Mouse (Mus musculus) CH12.LX (cell line): ENCODE measurements around the gene Prkar2a. TPM values are rescaled to one million over a fixed set of nuclear protein-coding genes. Genes with fewer than 3 reads are reported as not detected.

Experiments used
- DNase-seq: peaks from one replicate; pipeline ENCODE4 v3.0.0-alpha.2; 2013; ENCODE audit errors: extremely low read depth
- H3K27ac ChIP-seq: 2 replicates; pipeline ENCODE4 v1.5.1; 2012; ENCODE audit warnings: low read depth, mild to moderate bottlenecking, control low read depth, moderate library complexity; ENCODE audit not compliant: insufficient read depth
- H3K27me3 ChIP-seq: replicated peaks from 2 replicates; pipeline ENCODE3; 2012; ENCODE audit warnings: inconsistent platforms
- H3K36me3 ChIP-seq, 2 experiments: replicated peaks in 1 of 2; 2 replicates each; pipeline versions ENCODE3 to v1.6.1; 2012; ENCODE audit warnings: inconsistent platforms in 1 of 2, low read length in 1 of 2, mild to moderate bottlenecking in 1 of 2, mixed read lengths in 1 of 2, moderate library complexity in 1 of 2; ENCODE audit not compliant: control insufficient read depth in 1 of 2, insufficient read depth in 1 of 2
- H3K4me1 ChIP-seq, 2 experiments: 2 replicates each; pipeline ENCODE4 v1.6.1; 2012; ENCODE audit warnings: inconsistent platforms in 1 of 2, moderate library complexity in 1 of 2; ENCODE audit not compliant: insufficient read depth in 2 of 2, control insufficient read depth in 1 of 2
- H3K4me2 ChIP-seq: 2 replicates; pipeline ENCODE4 v1.6.1; 2012; ENCODE audit warnings: low read depth, mild to moderate bottlenecking, control low read depth; ENCODE audit not compliant: poor library complexity, insufficient read depth, severe bottlenecking
- H3K4me3 ChIP-seq, 3 experiments: fragments of 150-350 bp in 1 of 3; sonication (generic) in 1 of 3; replicated peaks in 1 of 3; 2 replicates each; pipeline versions ENCODE3 to v1.5.1; 2011 to 2012; ENCODE audit warnings: low read depth in 2 of 3, low read length in 2 of 3, mild to moderate bottlenecking in 2 of 3, moderate library complexity in 2 of 3, control low read depth in 1 of 3, improper control_type of control experiment in 1 of 3, inconsistent platforms in 1 of 3, mixed read lengths in 1 of 3; ENCODE audit not compliant: poor library complexity in 1 of 3
- H3K79me2 ChIP-seq: replicated peaks from 2 replicates; pipeline ENCODE4 v1.6.1; 2012; ENCODE audit warnings: mild to moderate bottlenecking, moderate library complexity; ENCODE audit not compliant: control insufficient read depth, poor library complexity, insufficient read depth, severe bottlenecking; ENCODE audit errors: extremely low read depth
- H3K9ac ChIP-seq: 2 replicates; pipeline ENCODE4 v1.6.1; 2012; ENCODE audit warnings: low read depth, mild to moderate bottlenecking, control low read depth, moderate library complexity; ENCODE audit not compliant: insufficient read depth
- H3K9me3 ChIP-seq: replicated peaks from 2 replicates; pipeline ENCODE3; 2012; ENCODE audit warnings: low read length, inconsistent platforms, mixed read lengths
- BHLHE40 ChIP-seq: IDR thresholded peaks from 2 replicates; pipeline ENCODE4 v1.6.1; 2011; ENCODE audit warnings: mild to moderate bottlenecking, low read depth, low read length, improper control_type of control experiment
- E2F4 ChIP-seq: IDR thresholded peaks from 2 replicates; pipeline ENCODE4 v1.6.1; 2011; ENCODE audit warnings: low read depth, low read length, improper control_type of control experiment; ENCODE audit not compliant: insufficient replicate concordance
- GABPA ChIP-seq: IDR thresholded peaks from 2 replicates; pipeline ENCODE4 v1.6.1; 2012; ENCODE audit warnings: low read depth, low read length, improper control_type of control experiment, inconsistent platforms; ENCODE audit not compliant: insufficient replicate concordance
- IRF4 ChIP-seq: IDR thresholded peaks from 2 replicates; pipeline ENCODE4 v1.6.1; 2014; ENCODE audit warnings: low read depth, mild to moderate bottlenecking, inconsistent platforms, low read length, improper control_type of control experiment
- JUN ChIP-seq: IDR thresholded peaks from 2 replicates; pipeline ENCODE4 v1.6.1; 2011; ENCODE audit warnings: low read depth, mild to moderate bottlenecking, low read length, improper control_type of control experiment, moderate library complexity; ENCODE audit not compliant: insufficient read depth
- JUND ChIP-seq: conservative IDR thresholded peaks from 2 replicates; pipeline ENCODE4 v1.6.1; 2011; ENCODE audit warnings: low read depth, low read length, improper control_type of control experiment
- MAX ChIP-seq: IDR thresholded peaks from 2 replicates; pipeline ENCODE4 v1.6.1; 2011; ENCODE audit warnings: low read length, improper control_type of control experiment
- MEF2A ChIP-seq: IDR thresholded peaks from 2 replicates; pipeline ENCODE4 v1.6.1; 2014; ENCODE audit warnings: low read depth, mild to moderate bottlenecking, inconsistent platforms, low read length, improper control_type of control experiment, borderline replicate concordance
- PAX5 ChIP-seq: IDR thresholded peaks from 2 replicates; pipeline ENCODE4 v1.6.1; 2012; ENCODE audit warnings: low read length, inconsistent platforms, mixed read lengths
- POLR2A ChIP-seq: IDR thresholded peaks from 2 replicates; pipeline ENCODE4 v1.6.1; 2011; ENCODE audit warnings: low read depth, mild to moderate bottlenecking, improper control_type of control experiment, low read length
- RAD21 ChIP-seq: IDR thresholded peaks from 2 replicates; pipeline ENCODE4 v1.6.1; 2011; ENCODE audit warnings: low read depth, mild to moderate bottlenecking, low read length, improper control_type of control experiment, moderate library complexity
- SIN3A ChIP-seq: IDR thresholded peaks from 2 replicates; pipeline ENCODE4 v1.6.1; 2012; ENCODE audit warnings: low read length, improper control_type of control experiment, inconsistent platforms
- SMC3 ChIP-seq: IDR thresholded peaks from 2 replicates; pipeline ENCODE4 v1.6.1; 2011; ENCODE audit warnings: low read depth, low read length, improper control_type of control experiment
- TBP ChIP-seq: conservative IDR thresholded peaks from 2 replicates; pipeline ENCODE4 v1.6.1; 2011; ENCODE audit warnings: low read depth, low read length, improper control_type of control experiment
- TCF12 ChIP-seq: IDR thresholded peaks from 2 replicates; pipeline ENCODE4 v1.6.1; 2014; ENCODE audit warnings: low read depth, mild to moderate bottlenecking, inconsistent platforms, low read length, improper control_type of control experiment
- UBTF ChIP-seq: IDR thresholded peaks from 2 replicates; pipeline ENCODE4 v1.6.1; 2012; ENCODE audit warnings: low read depth, mild to moderate bottlenecking, inconsistent platforms, low read length, improper control_type of control experiment, moderate library complexity
- USF2 ChIP-seq: conservative IDR thresholded peaks from 2 replicates; pipeline ENCODE4 v1.6.1; 2011; ENCODE audit warnings: low read depth, low read length, improper control_type of control experiment
- ZKSCAN1 ChIP-seq: IDR thresholded peaks from 2 replicates; pipeline ENCODE4 v1.6.1; 2012; ENCODE audit warnings: low read depth, inconsistent platforms, low read length, improper control_type of control experiment, borderline replicate concordance
- dilution Hi-C: fragments of 300-500 bp; cut with MboI; formaldehyde crosslinking; loops from 2 replicates; pipeline ENCODE4 v1.14.3; 2020; ENCODE audit warnings: low sequenced_read_pairs; ENCODE audit not compliant: extremely low pct_unique_long_range_greater_than_20kb, extremely low pct_ligation_motif_present
- in situ Hi-C: fragments of 300-500 bp; cut with MboI; formaldehyde crosslinking; loops from 3 replicates; pipeline ENCODE4 v1.14.3; 2019; ENCODE audit warnings: low sequenced_read_pairs, low pct_ligation_motif_present, low pct_unique_long_range_greater_than_20kb, mixed read lengths
- polyA plus RNA-seq: library from polyadenylated mRNA; unstranded; fragments of >175 nt; gene quantifications from 2 replicates; pipeline ENCODE4 v1.2.1, GENCODE M21; 2012; ENCODE audit warnings: low read depth; ENCODE audit not compliant: insufficient read length
- total RNA-seq, 2 experiments: library from RNA; depleted of rRNA; stranded (reverse); fragments of 300-350 nt in 1 of 2; fragments of >200 nt in 1 of 2; gene quantifications; 2 replicates each; pipeline ENCODE4 v1.2.3; 2012 to 2014

The Prkar2a gene
- total and polyA plus RNA-seq, 3 experiments = 13.6 to 44.4 (median 14.9) TPM

DNA sequence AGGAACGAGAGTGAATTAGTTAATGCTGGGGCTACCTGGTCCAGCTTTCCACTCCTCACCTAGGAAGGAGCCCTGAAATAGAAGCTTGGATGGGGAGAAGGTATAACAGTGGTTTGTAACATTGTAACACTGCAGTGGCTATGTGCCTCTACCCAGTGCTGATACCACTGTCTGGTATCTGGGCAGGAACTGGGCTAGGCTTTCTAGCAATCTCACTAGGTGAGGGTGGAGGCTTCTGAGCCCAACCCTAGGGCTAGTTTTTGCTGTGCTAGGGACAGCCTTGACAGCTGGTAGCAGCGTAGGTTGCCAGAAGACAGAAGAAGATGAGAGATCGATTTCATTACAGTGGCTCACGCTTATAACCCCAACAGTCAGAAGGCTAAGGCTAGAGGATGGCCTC lies 87.5 kb downstream of the Prkar2a start:
- Histone ChIP-seq H3K9me3 (peaks cover 4% of the 10 kb centered on the region), H3K79me2 (no peaks in the 10 kb centered on the region), H3K4me3 (no peak overlapping the region), H3K9ac (no peak overlapping the region), H3K27ac (no peak overlapping the region), H3K27me3 (peaks cover 2% of the 10 kb centered on the region), H3K4me2 (no peak overlapping the region), H3K4me1 (peaks cover 0 to 3% of the 10 kb centered on the region in 2 experiments; a peak in 1 of 4 replicates), H3K36me3 (no peaks in the 10 kb centered on the region)
- no peak for TF ChIP-seq TBP
- TF ChIP-seq RAD21 = no peak
- TF ChIP-seq MEF2A = no peak
- no peak for TF ChIP-seq JUND
- TF ChIP-seq ZKSCAN1 = no peak
- TF ChIP-seq BHLHE40 = no peak
- no peak for TF ChIP-seq SMC3
- TF ChIP-seq UBTF = no peak
- no peak for TF ChIP-seq USF2
- no peak for TF ChIP-seq SIN3A
- no peak for TF ChIP-seq PAX5
- dilution Hi-C loops (no loop called here), in situ Hi-C loops (no loop called here)
- DNase-seq = no peak

DNA sequence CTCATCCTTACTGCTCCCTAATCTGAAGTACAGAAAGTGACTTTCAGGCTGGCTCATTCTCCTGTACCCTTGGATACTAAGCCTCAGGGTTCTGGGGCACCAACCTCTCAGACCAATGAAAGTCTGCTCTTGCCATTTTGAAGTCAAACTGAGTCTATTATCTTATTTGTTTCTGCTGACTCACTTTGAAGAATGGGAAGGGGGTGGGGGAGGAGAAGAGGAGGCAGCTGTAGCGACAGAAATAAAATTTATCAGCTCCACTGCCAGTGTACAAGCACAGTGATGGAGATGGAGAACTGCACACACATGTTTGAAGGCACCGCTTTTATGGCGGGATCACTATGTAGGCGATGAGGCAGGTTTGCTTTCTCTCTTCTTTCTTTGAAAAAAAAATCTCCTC lies 88.2 kb downstream of the Prkar2a start:
- Histone ChIP-seq H3K4me1 (peaks cover 0 to 5% of the 10 kb centered on the region in 2 experiments; a peak in 1 of 4 replicates), H3K36me3 (no peaks in the 10 kb centered on the region), H3K9ac (no peak overlapping the region), H3K27ac (no peak overlapping the region), H3K79me2 (no peaks in the 10 kb centered on the region), H3K4me2 (no peak overlapping the region), H3K27me3 (peaks cover 2% of the 10 kb centered on the region), H3K4me3 (no peak overlapping the region), H3K9me3 (peaks cover 4% of the 10 kb centered on the region)
- DNase-seq = no peak
- dilution Hi-C loops = no loop called here
- in situ Hi-C loops = no loop called here
- TF ChIP-seq GABPA = no peak
- TF ChIP-seq POLR2A = no peak
- TF ChIP-seq TBP = no peak
- no peak for TF ChIP-seq MAX
- no peak for TF ChIP-seq TCF12
- TF ChIP-seq USF2 = no peak
- no peak for TF ChIP-seq JUN
- no peak for TF ChIP-seq IRF4
- TF ChIP-seq E2F4 = no peak
